Mouse (Mus musculus) neural tube, embryonic 12.5 days (tissue): ENCODE measurements around the gene Rgs9. TPM values are rescaled to one million over a fixed set of nuclear protein-coding genes. Genes with fewer than 3 reads are reported as not detected.

Source experiments
- ATAC-seq: fragments of 200-750 bp; cut with Nextera tagmentation; 2 replicates; pipeline ENCODE4 v1.8.0; 2017; ENCODE audit warnings: low read depth, mild to moderate bottlenecking, moderate TSS enrichment, moderate library complexity; ENCODE audit not compliant: low FRiP score
- H3K27ac ChIP-seq: fragments of 300-500 bp; sonication (generic); 2 replicates; pipeline ENCODE4 v1.5.1; 2016
- H3K27me3 ChIP-seq: fragments of 300-500 bp; sonication (generic); replicated peaks from 2 replicates; pipeline ENCODE4 v1.6.1; 2016; ENCODE audit warnings: mild to moderate bottlenecking
- H3K36me3 ChIP-seq: fragments of 300-500 bp; sonication (generic); 2 replicates; pipeline ENCODE4 v1.6.1; 2016; ENCODE audit warnings: mild to moderate bottlenecking
- H3K4me1 ChIP-seq: fragments of 300-500 bp; sonication (generic); 2 replicates; pipeline ENCODE4 v1.6.1; 2016
- H3K4me2 ChIP-seq: fragments of 300-500 bp; sonication (generic); replicated peaks from 2 replicates; pipeline ENCODE4 v1.6.1; 2016; ENCODE audit warnings: mild to moderate bottlenecking
- H3K4me3 ChIP-seq: fragments of 300-500 bp; sonication (generic); 2 replicates; pipeline ENCODE4 v1.5.1; 2016
- H3K9ac ChIP-seq: fragments of 300-500 bp; sonication (generic); 2 replicates; pipeline ENCODE4 v1.6.1; 2016; ENCODE audit warnings: mild to moderate bottlenecking
- H3K9me3 ChIP-seq: fragments of 300-500 bp; sonication (generic); 2 replicates; pipeline ENCODE4 v1.6.1; 2016; ENCODE audit warnings: mild to moderate bottlenecking
- WGBS: fragments of 180-500 bp; shearing (Covaris S2); methylation state at CpG from one replicate; pipeline ENCODE4 v1.1.7; 2016; 5-methylcytosine and 5-hydroxymethylcytosine counted together
- polyA plus RNA-seq: library from polyadenylated mRNA; unstranded; fragments of >200 nt; fragmentation: Nextera tagmentation; extraction: Ambion mirVana; gene quantifications from 2 replicates; pipeline ENCODE4 v1.2.1, GENCODE M21; 2016

The Rgs9 gene
- polyA plus RNA-seq, 1 experiment from 2014 or later, result 3.4 TPM

GRCm38 (mm10) chr11:109227139-109227538 is 70.8 kb downstream of the Rgs9 start:
- H3K27ac ChIP-seq, result no peak overlapping the region
- H3K9ac ChIP-seq, result no peak overlapping the region
- no peak overlapping the region for H3K4me2 ChIP-seq
- H3K27me3 ChIP-seq, result no peaks in the 10 kb centered on the region
- no peak overlapping the region for H3K4me3 ChIP-seq
- H3K4me1 ChIP-seq, result no peaks in the 10 kb centered on the region
- H3K36me3 ChIP-seq, result no peaks in the 10 kb centered on the region
- WGBS, result 93% methylated on average over 12 of the region's 12 CpGs
- no peaks in the 10 kb centered on the region for H3K9me3 ChIP-seq
- ATAC-seq, result no peak

- Histone ChIP-seq H3K27me3 (no peaks in the 10 kb centered on the region), H3K36me3 (no peaks in the 10 kb centered on the region), H3K9ac (no peak overlapping the region), H3K4me3 (no peak overlapping the region), H3K27ac (no peak overlapping the region), H3K9me3 (no peaks in the 10 kb centered on the region), H3K4me2 (no peak overlapping the region), H3K4me1 (peaks cover 10% of the 10 kb centered on the region)
- ATAC-seq, result no peak
- WGBS, result 37% methylated on average over 4 of the region's 4 CpGs
These were observed 76.5 kb downstream of the Rgs9 start for GRCm38 (mm10) chr11:109221209-109222007.

GRCm38 (mm10) chr11:109218722-109219430 is 79.1 kb downstream of the Rgs9 start:
- H3K36me3 ChIP-seq, result no peaks in the 10 kb centered on the region
- peaks cover 10% of the 10 kb centered on the region for H3K4me1 ChIP-seq
- no peaks in the 10 kb centered on the region for H3K27me3 ChIP-seq
- ATAC-seq, result no peak
- no peak overlapping the region for H3K4me3 ChIP-seq
- 79% methylated on average over 15 of the region's 15 CpGs for WGBS
- H3K4me2 ChIP-seq, result no peak overlapping the region
- H3K9ac ChIP-seq, result no peak overlapping the region; the same call in 1 of the 2 replicates
- no peaks in the 10 kb centered on the region for H3K9me3 ChIP-seq
- H3K27ac ChIP-seq, result no peak overlapping the region

GRCm38 (mm10) chr11:109217827-109218536 is 79.9 kb downstream of the Rgs9 start:
- H3K36me3 ChIP-seq, result no peaks in the 10 kb centered on the region
- H3K4me2 ChIP-seq, result peak overlapping the region; percentile 18; the same call in 1 of the 2 replicates
- H3K9ac ChIP-seq, result no peak overlapping the region; the same call in 1 of the 2 replicates
- H3K4me1 ChIP-seq, result peaks cover 10% of the 10 kb centered on the region
- H3K9me3 ChIP-seq, result no peaks in the 10 kb centered on the region
- peak; percentile 65; the same call in 1 of the 2 replicates for ATAC-seq
- H3K27me3 ChIP-seq, result no peaks in the 10 kb centered on the region
- 42% methylated on average over 12 of the region's 12 CpGs for WGBS
- no peak overlapping the region for H3K27ac ChIP-seq
- H3K4me3 ChIP-seq, result no peak overlapping the region

- H3K27me3 ChIP-seq, result no peaks in the 10 kb centered on the region
- H3K4me3 ChIP-seq, result no peak overlapping the region
- no peaks in the 10 kb centered on the region for H3K9me3 ChIP-seq
- WGBS, result 11% methylated on average over 11 of the region's 11 CpGs
- ATAC-seq, result no peak
- H3K36me3 ChIP-seq, result no peaks in the 10 kb centered on the region
- no peak overlapping the region for H3K9ac ChIP-seq
- no peak overlapping the region; the same call in 1 of the 2 replicates for H3K27ac ChIP-seq
- peak overlapping the region; percentile 31 for H3K4me2 ChIP-seq
- peaks cover 35% of the 10 kb centered on the region for H3K4me1 ChIP-seq
These were observed 87.2 kb downstream of the Rgs9 start for GRCm38 (mm10) chr11:109210772-109211171.

- ATAC-seq, result no peak
- no peaks in the 10 kb centered on the region for H3K27me3 ChIP-seq
- peaks cover 37% of the 10 kb centered on the region for H3K4me1 ChIP-seq
- H3K4me2 ChIP-seq, result peak overlapping the region; percentile 31
- no peak overlapping the region; the same call in 1 of the 2 replicates for H3K27ac ChIP-seq
- no peaks in the 10 kb centered on the region for H3K9me3 ChIP-seq
- no peaks in the 10 kb centered on the region for H3K36me3 ChIP-seq
- 7% methylated on average over 7 of the region's 7 CpGs for WGBS
- H3K4me3 ChIP-seq, result no peak overlapping the region
- H3K9ac ChIP-seq, result no peak overlapping the region
These were observed 87.6 kb downstream of the Rgs9 start for GRCm38 (mm10) chr11:109210341-109210740.

GRCm38 (mm10) chr11:109206732-109207131 is 91.2 kb downstream of the Rgs9 start:
- ATAC-seq, result peak; percentile 42; the same call in 1 of the 2 replicates
- Histone ChIP-seq H3K4me2 (peak overlapping the region; percentile 12; the same call in 1 of the 2 replicates), H3K4me3 (no peak overlapping the region), H3K4me1 (peaks cover 39% of the 10 kb centered on the region), H3K9me3 (no peaks in the 10 kb centered on the region), H3K9ac (no peak overlapping the region), H3K36me3 (no peaks in the 10 kb centered on the region), H3K27ac (no peak overlapping the region), H3K27me3 (no peaks in the 10 kb centered on the region)
- 10% methylated on average over 13 of the region's 13 CpGs for WGBS

GRCm38 (mm10) chr11:109206028-109206427 is 91.9 kb downstream of the Rgs9 start:
- no peak overlapping the region for H3K4me2 ChIP-seq
- no peak overlapping the region for H3K4me3 ChIP-seq
- H3K9ac ChIP-seq, result no peak overlapping the region
- H3K27me3 ChIP-seq, result no peaks in the 10 kb centered on the region
- H3K36me3 ChIP-seq, result no peaks in the 10 kb centered on the region
- H3K9me3 ChIP-seq, result no peaks in the 10 kb centered on the region
- WGBS, result 50% methylated on average over 1 of the region's 1 CpGs
- peak; percentile 49; the same call in 1 of the 2 replicates for ATAC-seq
- H3K27ac ChIP-seq, result no peak overlapping the region
- H3K4me1 ChIP-seq, result peaks cover 39% of the 10 kb centered on the region

- Histone ChIP-seq H3K27me3 (no peaks in the 10 kb centered on the region), H3K36me3 (no peaks in the 10 kb centered on the region), H3K9me3 (no peaks in the 10 kb centered on the region), H3K4me3 (no peak overlapping the region), H3K4me1 (peaks cover 5% of the 10 kb centered on the region; the same call in 1 of the 2 replicates), H3K4me2 (no peak overlapping the region), H3K27ac (no peak overlapping the region), H3K9ac (no peak overlapping the region)
- 32% methylated on average over 8 of the region's 8 CpGs for WGBS
- no peak for ATAC-seq
These were observed 98.2 kb downstream of the Rgs9 start for GRCm38 (mm10) chr11:109199612-109200293.

- H3K4me3 ChIP-seq, result no peak overlapping the region
- 42% methylated on average over 15 of the region's 15 CpGs for WGBS
- H3K36me3 ChIP-seq, result no peaks in the 10 kb centered on the region
- H3K27ac ChIP-seq, result no peak overlapping the region
- H3K9me3 ChIP-seq, result no peaks in the 10 kb centered on the region
- H3K27me3 ChIP-seq, result no peaks in the 10 kb centered on the region
- ATAC-seq, result peak; percentile 76
- no peak overlapping the region for H3K4me2 ChIP-seq
- no peaks in the 10 kb centered on the region; the same call in 1 of the 2 replicates for H3K4me1 ChIP-seq
- H3K9ac ChIP-seq, result no peak overlapping the region
These were observed 105.0 kb downstream of the Rgs9 start for GRCm38 (mm10) chr11:109192673-109193557.

GRCm38 (mm10) chr11:109188235-109188634 is 109.7 kb downstream of the Rgs9 start:
- no peak overlapping the region for H3K9ac ChIP-seq
- H3K36me3 ChIP-seq, result no peaks in the 10 kb centered on the region
- no peaks in the 10 kb centered on the region; the same call in 1 of the 2 replicates for H3K4me1 ChIP-seq
- no peaks in the 10 kb centered on the region for H3K9me3 ChIP-seq
- H3K4me3 ChIP-seq, result no peak overlapping the region
- ATAC-seq, result no peak
- H3K27ac ChIP-seq, result no peak overlapping the region
- no peaks in the 10 kb centered on the region for H3K27me3 ChIP-seq
- 93% methylated on average over 5 of the region's 5 CpGs for WGBS
- H3K4me2 ChIP-seq, result no peak overlapping the region
